Mouse (Mus musculus) cerebellum, adult 11-12 months (tissue): Measurements from ENCODE around the gene Klhdc3.

Experiments used
- DNase-seq: peaks from one replicate; pipeline ENCODE4 v3.0.0; 2022

Gene Klhdc3

DNA sequence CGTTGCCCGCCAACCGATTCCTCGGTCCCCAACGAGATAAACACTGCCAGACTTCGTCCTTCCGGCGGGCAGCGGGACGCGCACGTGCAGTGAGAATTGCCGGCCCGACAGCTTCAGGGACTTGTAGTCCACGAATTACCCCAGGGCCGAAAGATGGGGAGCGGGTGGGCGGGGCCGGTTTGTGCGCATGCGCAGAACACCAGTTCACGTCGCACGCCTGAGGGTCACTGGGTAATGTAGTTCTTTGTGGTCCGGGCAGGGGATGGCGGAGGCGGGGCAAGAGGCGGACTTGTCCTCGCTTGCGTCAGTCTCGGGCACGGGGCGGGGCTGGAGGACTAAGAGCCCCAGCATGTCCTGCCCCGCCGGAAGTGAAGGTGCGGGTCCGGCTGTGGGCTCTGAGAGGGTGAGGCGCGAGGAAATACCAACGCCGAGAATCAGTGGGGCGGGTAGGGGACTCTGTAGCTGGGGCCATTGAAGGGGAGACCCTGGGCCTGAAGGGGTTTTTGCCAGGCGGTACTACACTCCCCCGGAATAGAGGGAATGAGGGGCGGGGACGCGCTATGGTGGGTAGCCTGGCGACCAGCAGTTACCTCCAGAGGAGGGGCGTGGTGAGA is at the start of gene Klhdc3:
Klhdc3 (minus strand) TSS at position 155 of the 614 bp plus-strand sequence.
- peak; percentile 99 for DNase-seq

GRCm38 (mm10) chr17:46728904-46729318 is 48.2 kb upstream of the Klhdc3 start, which contains the start of gene Gnmt:
Gene Gnmt, minus strand, starts transcription at chr17:46729168.
- DNase-seq, result peak; percentile 91

DNA sequence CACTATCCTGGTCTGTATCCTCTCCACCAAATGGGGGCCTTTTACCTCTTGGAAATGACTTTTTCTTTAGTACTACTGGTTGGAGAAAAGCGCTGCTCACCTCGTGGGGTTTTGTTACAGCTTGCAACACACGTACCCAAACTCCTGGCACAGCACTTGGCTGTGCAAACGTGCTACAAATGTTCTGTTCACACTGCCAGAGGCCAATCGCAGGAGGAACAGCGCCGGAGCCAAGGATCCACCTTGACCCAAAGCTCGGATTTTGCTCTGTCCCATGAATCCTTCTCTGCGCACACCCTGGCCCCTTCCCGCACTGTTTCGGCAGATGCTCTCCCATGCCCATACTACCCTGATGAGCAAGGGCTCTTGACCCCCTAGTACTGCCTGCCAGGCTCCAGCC is 47.8 kb upstream of the Klhdc3 start:
- DNase-seq, result no peak

DNA sequence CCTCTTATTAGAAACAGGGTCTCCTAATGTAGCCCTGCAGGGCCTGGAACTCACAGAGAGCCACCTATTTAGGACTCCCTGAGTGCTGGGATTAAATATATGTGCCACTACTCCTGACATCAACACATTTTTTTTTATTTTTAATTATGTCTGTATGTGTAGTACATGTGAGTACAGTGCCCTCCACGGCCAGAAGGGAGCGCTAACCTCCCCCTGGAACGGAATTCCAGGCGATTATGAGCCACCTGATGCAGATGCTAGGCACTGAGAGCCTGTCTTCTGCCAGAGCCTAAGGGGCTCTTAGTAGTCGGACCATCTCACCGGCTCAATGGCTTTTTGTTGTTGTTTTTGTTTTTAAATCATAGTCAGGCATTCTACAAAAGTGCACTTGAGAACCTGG is 47.3 kb upstream of the Klhdc3 start:
- DNase-seq, result no peak

- no peak for DNase-seq
These were observed 46.6 kb upstream of the Klhdc3 start for GRCm38 (mm10) chr17:46727271-46727670.

DNA sequence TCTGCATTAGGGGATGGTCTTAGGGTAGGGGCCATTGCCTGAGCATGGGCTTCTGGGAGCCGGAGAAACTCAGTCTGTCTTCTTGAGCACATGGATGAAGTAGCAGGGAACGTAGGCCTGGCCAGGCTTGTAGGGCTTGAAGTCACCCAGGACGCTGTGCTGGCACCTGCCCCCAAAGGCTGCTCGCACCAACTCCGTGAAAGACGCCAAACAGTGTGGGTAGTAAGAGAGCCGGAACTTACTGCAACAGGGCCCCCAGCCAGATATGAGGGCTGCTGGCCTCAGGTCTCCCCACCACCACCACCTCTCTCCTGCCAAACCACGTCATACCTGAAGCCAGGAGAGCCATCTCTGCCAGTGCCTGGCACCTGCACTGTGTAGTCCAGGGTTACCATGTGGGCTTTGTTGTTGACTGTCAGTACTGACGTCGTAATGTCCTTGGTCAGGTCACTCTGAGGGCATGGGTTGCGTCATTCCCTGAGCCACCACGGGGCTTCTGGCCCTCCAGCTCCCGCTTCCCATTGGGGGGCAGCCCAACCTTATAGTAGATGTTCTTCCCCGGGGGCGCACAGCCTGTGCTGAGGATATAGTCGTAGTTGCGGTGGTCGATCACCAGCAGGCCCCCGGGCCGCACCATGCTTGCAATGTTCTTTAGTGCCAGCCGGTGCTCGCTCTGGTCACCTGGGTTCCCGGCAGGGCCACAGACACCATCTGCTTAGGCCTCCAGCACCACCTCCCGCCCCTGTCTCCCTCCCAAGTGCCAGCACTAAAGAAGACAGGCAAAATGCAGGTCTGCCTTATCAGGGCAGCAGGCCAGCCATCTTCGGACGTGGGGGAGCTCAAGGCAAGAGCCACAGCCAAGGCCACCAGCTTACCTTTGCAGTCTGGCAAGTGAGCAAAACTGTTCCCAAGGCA is 45.3 kb upstream of the Klhdc3 start:
- peak; percentile 90 for DNase-seq

GRCm38 (mm10) chr17:46725273-46725672 is 44.6 kb upstream of the Klhdc3 start:
- peak; percentile 65 for DNase-seq

DNA sequence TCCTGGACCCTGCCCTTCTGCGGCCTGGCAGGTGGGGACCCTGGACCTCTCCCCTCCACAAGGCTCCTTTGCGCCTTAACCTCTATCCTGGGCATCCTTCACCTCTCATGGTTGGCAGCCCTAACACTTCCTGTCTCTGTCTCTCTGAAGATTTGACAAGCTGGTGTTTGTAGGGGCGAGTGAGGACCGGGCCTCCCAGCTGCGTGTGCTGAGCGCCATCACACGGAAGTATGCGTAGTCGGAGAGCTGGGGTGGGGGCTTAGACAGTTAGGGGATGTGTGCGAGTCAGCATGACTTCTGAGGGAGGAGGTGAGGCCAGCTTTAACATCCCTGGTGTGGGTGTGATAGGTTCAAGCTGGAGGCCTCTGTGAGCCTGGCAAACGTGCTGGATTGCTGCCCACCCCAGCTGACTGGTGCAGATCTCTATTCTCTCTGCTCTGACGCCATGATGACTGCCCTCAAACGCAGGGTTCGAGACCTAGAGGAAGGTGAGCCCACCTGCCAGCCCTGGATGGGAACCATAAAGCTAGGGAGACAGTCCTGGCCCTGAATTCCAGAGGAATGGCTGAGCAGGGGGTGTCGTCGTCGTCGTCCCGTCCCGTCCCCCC is 43.9 kb upstream of the Klhdc3 start:
- peak; percentile 57 for DNase-seq

GRCm38 (mm10) chr17:46721077-46721476 is 40.4 kb upstream of the Klhdc3 start:
- no peak for DNase-seq

DNA sequence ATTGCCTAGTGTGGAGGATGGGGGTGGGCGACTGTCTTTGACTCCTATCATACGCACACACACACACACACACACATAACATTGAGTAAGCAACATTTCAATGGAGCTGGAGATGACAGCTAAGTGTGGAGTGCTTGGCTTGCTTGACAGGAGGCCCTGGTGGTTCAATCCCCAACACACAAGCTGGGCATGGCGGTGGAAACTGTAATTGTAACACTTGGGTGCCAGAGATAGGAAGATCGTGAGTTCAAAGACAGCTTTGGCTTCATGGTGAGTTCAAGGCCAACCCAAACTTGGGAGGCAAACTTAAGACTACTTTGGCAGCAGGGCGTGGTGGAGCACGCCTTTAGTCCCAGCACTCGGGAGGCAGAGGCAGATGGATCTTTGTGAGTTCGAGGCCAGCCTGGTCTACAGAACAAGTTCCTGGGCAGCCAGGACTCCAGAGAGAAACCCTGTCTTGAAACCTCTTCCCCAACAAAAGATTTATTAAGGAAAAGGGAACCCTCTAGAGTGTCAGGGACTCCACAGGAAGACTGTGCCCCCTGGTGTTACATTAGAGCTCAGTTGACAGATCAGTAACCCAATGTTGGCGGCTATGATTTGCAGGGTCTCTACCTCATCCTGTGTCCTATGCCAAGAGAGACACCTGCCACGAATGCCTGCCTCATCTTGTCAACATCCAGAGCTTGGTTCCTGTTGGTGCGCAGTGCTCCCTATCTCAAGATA is 34.2 kb upstream of the Klhdc3 start:
- DNase-seq, result no peak

GRCm38 (mm10) chr17:46713849-46714248 is 33.1 kb upstream of the Klhdc3 start:
- no peak for DNase-seq

DNA sequence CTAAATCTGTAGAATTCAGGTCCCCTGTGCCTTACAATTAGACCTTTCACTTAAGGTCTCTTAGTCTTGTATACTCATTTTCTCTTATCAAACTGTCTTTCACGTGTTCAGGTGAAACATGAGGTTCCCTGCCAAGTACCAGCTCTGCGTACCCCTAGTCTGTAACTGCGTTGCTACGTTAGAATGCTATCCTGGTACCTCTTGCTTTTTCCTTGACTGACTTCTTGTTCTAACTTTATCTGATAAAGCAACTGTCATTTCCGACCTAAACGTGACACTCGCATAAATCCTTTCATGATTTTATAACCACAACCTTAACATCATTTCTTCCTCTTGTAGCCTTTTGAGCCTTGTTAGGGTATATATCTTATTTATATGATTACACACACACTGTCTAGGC is 31.7 kb upstream of the Klhdc3 start:
- DNase-seq, result no peak

DNA sequence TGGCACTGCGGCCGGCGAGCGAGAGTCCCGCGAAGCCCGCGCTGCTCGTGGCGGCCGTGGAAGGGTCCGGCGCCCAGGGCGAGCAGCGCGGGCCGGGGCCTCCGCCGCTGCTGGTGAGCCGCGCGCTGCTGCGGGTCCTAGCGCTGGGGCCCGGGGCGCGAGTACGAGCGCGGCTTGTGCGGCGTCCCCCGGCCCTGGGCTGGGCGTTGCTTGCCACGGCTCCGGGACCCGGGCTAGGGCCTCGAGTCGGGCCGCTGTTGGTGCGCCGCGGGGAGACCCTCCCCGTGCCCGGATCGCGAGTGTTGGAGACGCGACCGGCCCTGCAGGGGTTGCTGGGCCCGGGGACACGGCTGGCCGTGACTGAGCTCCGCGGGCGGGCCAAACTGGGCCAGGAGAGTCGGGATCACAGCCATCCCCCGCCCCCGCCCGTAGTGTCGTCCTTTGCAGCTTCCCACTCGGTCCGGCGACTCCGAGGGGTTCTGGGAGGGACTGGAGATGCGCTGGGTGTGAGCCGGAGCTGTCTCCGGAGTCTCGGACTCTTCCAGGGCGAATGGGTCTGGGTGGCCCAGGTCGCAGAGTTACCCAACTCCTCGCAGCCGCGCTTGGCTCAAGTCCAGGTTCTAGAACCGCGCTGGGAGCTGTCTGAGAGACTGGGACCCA is 31.0 kb upstream of the Klhdc3 start:
- peak; percentile 64 for DNase-seq

- peak; percentile 92 for DNase-seq
These were observed 30.4 kb upstream of the Klhdc3 start, which contains the start of gene Pex6 for GRCm38 (mm10) chr17:46710959-46711597. Gene Pex6, plus strand, starts transcription at chr17:46711463.

DNA sequence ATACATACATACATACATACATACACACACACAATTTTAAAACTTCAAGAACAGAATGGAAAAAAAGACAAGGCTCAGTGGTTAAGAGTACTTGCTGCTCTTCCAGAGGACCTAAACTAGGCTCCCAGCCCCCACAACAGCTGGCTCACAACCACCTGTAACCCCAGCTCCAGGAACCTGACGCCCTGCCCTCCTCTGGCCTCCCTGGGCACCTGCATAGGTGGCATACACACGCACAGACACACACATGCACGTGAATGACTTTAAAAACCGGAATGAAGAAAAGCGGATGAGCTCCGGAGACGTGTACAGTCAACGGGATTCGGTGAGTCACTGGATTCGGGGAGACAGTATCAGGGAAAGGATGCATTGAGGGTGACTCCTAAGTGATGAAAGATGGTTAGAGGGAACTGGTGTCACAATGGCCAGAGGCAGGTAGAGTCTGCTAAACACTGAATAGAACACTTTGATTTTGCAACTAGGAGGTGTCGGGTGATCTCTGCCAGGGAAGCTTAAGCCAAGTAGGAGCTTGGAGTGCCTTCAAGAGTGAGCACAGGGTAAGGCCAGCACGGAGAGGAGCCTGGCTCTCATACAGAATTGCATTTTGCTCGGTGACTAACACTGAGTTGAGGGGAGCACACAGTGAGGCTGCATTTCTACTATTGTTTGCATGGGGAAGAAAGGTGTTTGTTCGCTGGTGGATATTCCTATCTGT is 25.8 kb upstream of the Klhdc3 start:
- no peak for DNase-seq

DNA sequence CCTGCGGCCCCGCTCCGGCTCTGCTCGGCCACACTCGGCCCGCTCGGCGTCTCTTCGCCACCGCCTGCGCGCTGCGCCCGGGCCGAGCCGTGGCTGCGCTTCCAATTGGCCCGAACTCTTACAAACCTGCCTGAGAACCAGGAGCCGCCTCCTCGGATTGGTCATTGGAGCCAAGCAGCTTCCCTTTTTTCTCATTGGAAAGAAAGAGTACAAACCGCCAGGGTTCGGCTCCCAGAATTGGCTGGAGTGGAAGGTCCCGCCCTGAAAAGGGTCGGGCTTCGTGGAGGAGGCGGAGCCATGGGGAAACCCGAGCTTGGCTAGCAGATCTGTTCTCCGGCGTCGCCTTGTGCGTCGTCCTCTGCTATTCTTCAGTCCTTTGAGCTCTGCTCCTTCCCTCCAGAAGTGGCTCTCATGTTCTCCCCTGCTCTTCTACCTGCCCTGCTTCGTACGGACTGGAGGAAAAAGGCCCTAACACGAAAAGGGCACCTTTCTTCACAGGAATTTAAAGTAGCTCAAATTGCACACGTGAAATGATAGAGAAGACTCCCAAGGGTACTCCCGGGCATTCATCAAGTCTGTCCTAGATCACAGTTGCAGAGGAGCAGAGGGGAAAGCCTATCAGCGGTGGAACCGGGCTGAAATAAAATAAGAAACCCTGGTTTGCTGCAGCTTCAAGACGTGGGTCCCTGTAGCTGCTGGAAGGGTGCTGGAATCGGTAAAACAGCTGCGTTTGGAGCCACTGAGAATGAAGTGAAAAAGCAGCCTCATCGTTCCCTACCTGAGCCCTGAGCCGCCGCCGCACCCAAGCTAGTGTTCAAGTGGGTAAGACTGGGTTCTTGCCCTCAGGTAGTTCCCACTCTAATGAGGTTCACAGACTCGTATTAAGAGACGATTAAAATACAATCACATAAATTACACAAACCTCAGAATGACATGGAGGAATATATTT is 24.4 kb upstream of the Klhdc3 start, which contains the start of gene Ppp2r5d:
Ppp2r5d (minus strand) TSS at position 225 of the 949 bp plus-strand sequence.
- DNase-seq, result peak; percentile 98

DNA sequence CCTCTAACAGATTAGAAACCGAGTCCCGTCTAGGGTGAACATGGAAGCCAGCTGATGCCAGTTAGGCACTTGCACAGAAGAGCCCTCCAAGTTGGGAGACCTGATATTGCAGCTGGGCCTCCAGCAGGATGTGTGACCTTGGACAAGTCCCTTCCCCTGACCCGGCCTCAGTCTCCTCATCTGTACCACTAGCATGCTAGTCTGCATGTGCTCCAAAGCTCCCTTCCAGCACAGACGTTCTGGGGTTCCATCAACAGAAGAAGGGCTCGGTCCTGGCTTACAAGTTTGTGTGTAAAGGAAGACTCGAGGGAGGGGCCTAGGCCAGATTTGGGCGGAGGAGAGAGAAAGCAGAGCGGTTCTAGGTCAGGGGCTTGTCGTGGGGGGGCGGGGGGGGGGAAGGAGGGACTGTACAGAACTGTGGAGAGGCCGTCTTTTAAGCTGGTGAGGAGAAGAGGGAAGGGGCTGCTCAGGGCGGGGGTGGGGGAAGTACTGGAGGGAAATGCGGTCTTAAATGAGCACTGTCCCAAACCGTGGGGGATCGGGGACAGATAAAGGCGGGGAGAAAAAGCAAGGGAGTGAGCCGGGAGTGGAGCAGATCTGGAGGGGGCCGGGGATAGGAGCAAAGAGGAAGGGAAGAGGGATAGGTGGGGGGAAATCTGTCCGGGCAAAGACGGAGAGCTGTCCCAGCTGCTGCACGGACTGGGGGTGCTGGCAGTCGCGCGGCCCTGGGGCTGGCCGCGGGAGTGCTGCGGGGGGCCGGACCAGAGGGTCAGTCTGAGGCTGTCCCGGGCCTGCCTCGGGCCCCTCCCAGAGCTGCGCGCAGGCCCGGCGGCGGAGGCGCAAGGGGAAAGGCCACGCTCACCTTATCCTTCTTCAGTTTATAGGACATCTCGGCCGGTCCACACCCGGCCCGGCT is 23.5 kb upstream of the Klhdc3 start:
- DNase-seq, result no peak

DNA sequence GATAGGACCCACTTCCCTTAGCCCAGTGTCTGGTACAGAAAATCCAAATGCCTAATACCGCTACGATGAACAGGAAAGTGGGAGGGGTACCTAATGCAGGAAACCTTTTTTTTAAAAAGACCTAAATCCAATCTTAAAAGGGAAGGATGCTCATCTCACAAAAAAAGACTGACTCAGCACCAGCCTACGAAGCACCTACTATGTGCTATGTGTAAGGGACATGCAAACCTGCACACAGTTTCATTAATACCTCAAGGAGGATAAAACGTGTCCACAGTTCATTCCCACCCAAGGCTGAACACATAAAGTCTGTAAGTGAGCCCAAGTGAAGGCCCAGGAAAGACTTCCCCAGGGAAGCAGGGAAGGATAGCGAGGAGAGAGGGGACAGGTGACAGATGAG is 21.8 kb upstream of the Klhdc3 start:
- no peak for DNase-seq

- DNase-seq, result no peak
These were observed 21.4 kb upstream of the Klhdc3 start for GRCm38 (mm10) chr17:46702100-46702499.
